Mouse (Mus musculus) cerebellum, adult 11 months (tissue): ENCODE measurements around the gene Vps53.

ENCODE experiments used
- DNase-seq: peaks from one replicate; pipeline ENCODE4 v3.0.0; 2022

Vps53 gene

DNA sequence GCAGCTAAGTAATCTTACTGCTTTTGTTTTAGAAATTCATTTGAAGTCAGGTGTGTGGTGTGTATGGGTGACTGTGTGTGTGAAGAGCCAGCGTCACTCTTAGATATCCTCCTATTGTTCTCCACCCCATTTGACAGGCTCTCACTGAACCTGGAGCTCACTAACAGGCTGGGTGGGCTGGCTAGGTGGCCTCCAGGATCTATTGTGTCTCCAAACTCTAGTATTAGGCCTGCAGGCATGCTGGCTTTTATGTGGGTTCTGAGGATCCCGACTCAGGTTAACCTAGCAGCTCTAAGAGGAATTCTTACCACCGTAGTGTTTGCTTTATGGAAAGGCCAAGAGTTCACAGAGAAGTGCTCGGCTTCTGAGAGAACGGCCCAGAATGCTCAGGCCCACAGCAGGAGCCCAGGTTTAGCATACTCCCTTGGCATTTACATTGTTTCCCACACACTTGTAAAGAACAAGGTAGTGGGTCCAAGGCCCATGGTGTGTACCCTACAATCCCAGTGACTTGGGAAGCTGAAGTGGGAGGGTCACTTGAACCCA lies 128.4 kb downstream of the Vps53 start:
- no peak for DNase-seq

- no peak for DNase-seq
Measured at GRCm38 (mm10) chr11:76050509-76050908, 128.9 kb downstream of the Vps53 start.

DNA sequence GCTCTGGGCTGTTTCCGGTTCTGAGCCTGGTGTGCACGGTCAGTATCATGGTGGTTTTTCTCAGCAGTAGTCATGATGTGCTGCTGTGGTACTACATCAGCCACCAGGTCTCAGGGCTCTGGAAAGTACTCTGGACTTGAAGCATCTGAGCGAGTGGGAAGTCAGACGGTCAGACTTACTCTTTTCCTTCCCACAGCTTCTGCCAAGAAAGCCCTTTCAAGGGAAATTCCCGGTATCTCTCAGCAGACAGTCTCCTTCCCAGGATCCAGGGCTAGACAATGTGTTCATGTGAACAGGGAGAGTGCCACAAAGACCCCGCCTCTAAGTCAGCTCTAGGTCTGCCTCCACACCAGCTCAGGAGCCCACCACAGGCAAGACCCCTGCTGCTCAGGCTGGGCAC lies 134.1 kb downstream of the Vps53 start:
- DNase-seq = no peak

DNA sequence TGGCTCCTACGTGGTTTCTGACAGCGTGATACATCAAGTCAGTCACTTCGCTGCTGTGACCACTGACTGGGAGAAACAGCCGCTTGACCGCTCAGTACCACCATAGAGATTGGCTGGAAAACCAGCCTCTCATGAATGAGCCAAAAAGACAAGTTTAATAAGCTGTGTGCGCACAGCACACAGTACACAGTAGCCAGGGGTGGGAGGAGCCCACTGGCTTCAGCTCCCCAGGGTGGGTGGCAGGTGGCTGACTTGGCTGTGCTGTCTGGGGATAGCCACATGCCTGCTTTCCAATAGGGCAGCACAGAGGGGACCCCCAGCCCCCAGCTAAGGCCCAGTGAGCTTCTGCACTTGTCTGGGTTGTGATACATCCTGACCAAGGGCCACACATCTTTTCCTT lies 135.0 kb downstream of the Vps53 start:
- no peak for DNase-seq

GRCm38 (mm10) chr11:76042882-76043281 lies 136.6 kb downstream of the Vps53 start:
- no peak for DNase-seq

- no peak for DNase-seq
Measured at GRCm38 (mm10) chr11:76042041-76042638, 137.3 kb downstream of the Vps53 start.

DNA sequence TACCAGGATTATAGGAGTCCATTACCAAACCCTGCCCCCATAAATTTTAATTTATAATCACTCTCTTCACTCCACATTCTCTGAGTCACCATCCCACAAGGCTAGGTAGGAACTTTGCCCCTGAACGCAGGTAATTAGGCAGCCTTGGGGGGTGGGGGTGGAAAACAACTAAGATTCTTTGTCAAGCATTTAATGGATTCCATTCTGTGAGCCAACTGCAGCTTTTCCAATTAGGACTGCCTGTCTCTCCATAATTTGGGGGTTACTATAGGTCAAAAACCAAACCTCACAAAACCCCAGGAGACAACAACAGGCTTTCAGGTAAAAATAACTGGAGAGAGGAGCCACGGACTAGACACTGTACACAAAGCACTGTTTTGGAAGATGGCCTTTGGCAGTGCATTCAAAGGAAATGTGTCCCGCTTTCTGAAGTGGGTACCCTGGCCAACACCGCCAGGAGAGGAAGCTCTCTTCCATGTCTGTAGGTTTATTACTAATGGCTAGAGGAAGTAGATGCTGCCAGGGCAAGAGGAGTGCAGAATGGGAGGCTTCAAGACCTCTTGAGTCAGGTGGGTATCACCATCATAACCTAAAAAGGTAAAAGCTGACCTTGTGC lies 138.6 kb downstream of the Vps53 start:
- DNase-seq = no peak

DNA sequence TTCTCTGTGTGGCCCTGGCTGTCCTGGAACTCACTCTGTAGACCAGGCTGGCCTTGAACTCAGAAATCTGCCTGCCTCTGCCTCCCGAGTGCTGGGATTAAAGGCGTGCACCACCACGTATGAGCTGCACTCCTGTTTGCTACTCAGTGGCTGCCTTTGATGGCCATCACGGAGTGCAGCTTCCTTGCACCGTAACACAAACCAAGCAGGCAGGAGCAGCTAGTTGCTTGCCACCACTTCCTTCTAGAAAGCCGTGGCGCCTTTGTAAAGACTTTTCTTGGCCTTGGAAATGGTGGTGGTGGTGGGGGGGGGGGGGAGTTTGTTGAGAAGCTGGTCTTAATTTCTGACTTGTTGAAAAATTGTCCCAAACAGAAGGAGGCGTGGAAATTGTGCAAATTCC lies 139.3 kb downstream of the Vps53 start:
- no peak for DNase-seq

DNA sequence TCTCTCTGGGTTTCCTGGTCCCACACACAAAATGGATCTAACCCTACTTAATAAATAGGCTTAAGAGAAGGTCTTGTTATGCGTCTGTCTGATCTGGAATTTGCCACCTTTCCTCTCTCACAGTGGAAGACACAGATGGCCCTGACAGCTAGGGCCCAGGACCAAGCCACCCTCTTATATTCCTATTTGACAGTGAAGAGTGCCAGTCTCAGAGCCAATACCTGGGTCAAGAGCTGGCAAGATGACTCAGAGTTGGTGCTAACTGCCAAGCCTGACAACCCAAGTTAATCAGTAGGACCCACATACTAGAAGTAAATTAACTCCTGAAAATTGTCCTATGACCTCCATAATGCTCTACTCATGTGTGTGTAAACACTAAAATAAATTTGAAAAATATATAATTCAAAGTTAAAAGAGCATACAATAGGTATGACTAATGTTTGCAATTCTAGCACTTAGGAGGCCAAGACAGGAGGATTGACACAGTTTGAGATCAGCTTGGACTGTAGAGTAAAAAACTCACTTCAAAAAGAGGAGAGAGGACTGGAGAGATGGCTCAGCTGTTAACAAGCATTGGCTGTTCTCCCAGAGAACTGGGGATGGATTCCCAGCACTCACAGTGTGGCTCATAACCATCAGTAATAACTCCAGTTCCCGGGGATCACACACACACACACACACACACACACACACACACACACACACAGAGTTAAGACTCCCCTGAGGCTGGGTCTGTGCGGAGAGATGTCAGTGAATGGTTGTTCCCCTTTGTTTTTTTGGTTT lies 140.0 kb downstream of the Vps53 start:
- peak; percentile 68 for DNase-seq

GRCm38 (mm10) chr11:76037581-76038294 lies 141.7 kb downstream of the Vps53 start:
- no peak for DNase-seq

DNA sequence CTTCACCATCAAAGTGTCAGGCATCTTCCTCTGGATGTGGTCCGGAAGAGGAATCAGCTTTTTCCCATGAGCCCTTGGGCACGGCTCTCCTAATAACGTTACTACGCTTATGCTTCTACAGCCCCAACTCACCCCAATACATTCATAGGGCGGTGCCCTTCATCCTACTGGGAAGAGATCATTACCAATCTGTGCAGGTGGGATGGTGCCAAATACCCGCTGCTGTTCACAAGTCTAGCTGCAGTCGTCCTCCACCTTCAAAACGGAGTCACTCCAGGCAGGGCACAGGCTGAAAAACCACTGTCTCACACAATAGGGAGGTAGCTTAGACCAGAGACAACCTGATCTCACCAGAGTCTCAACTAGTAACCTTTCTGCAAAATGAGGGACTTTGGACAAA lies 144.3 kb downstream of the Vps53 start:
- DNase-seq = peak; percentile 56

GRCm38 (mm10) chr11:76033836-76034235 lies 145.6 kb downstream of the Vps53 start:
- DNase-seq = no peak

GRCm38 (mm10) chr11:76033359-76033758 lies 146.1 kb downstream of the Vps53 start:
- DNase-seq = no peak

DNA sequence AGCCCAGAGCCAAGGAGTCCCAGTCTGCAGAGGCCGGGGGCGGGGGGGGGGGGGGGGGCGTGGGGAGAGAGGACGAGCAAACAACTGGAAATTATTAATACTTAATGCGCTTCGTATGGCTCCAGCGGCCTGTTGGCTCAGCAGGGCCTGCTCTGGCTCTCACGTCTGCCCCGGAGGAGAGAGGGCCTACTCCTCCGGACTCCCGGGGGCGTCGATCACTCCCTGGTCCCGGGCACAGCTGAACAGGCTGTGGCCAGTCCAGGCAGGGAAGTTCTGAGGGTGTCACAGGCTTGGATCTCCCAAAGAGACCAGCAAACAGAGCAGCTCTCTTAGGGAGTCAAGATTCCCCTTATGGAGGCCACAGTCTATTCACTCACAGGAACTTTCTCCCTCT lies 151.4 kb downstream of the Vps53 start:
- DNase-seq = no peak

GRCm38 (mm10) chr11:76027139-76028071 lies 152.0 kb downstream of the Vps53 start, which contains the start of gene Rflnb:
Gene Rflnb, minus strand, starts transcription at chr11:76027782.
- peak; percentile 83 for DNase-seq

GRCm38 (mm10) chr11:76026527-76027138 lies 152.8 kb downstream of the Vps53 start:
- no peak for DNase-seq

- DNase-seq = no peak
Measured at GRCm38 (mm10) chr11:76025080-76025583, 154.3 kb downstream of the Vps53 start.

DNA sequence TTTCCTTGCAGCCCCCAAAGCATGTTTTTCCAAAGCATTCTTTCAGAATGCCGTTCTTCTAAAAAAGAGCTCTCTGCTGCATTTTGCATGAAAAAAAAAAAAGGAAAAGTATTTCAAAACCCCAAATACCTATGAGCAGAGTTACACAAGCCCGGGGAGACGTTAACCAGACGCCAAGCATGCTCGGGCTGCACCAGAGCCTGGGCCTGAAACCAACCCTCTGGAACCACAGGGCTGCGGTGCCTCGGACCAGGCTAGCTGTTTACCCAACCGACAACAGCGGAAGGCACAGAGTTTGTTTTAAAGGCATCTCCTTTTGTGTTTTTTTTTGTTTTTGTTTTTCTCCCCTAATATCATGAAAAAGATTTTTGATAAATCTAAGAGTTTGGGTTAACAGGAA lies 158.5 kb downstream of the Vps53 start:
- DNase-seq = no peak

- no peak for DNase-seq
Measured at GRCm38 (mm10) chr11:76019879-76020278, 159.6 kb downstream of the Vps53 start.

DNA sequence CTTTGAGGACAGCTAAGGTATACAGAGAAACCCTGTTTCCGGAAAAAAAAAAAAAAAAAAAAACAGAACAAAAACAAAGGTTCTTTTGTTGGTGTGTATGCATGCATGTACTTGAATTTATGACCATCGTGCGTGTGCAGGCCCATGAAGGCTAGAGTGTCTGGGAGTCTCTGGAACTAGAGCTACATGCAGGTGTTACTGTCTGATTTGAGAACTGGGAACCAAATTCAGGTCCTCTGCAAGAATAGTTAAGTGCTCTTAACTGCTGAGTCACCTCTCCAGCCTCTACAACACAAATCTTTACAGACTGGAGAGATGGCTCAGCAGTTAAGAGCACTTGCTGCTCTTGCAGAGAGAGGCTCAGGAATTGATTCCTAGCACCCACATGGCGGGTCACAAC lies 163.6 kb downstream of the Vps53 start:
- DNase-seq = no peak

- DNase-seq = no peak
Measured at GRCm38 (mm10) chr11:76015251-76015650, 164.2 kb downstream of the Vps53 start.
